9 mouse cellular contexts compared by ENCODE assay signal in the genomic region with DNA sequence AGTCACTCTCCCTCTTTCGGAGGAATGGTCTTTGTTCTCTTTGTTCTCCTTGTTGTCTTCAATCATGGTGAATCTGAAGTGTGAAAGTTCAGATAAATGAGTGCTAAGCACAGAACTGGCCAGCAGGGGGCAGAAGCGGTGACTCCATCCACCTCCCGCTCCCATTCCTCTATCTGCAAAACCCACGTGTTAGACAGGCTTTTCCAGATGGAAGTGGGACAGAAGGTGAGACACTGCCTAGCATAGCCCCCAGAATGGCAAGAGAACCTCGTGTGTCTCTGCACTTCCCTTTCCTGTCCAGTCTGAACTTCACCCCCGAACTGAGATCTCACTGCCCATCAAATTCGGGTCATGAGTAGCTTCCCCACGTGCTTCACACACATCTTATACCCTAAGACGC. TPM values are rescaled to one million over a fixed set of nuclear protein-coding genes. Genes with fewer than 3 reads are reported as not detected.
A peak's percentile ranks its signal among the peaks of the same experiment; 100 is the strongest.
DNase-seq lines count a peak whose midpoint lies in the region; ATAC-seq and TF ChIP-seq lines count a peak whose summit lies in the region.
"Had no signal": no experiment of that assay in that cellular context is flagged by ENCODE, and none has a peak within 500 bp of the region (broad histone marks: within the 10 kb centered on the region; RNA-seq: fewer than 3 reads in every experiment).

No protein-coding gene starts in this region.

- TF ChIP-seq POLR2A in embryonic fibroblast, embryonic 13.5 days (IDR thresholded peaks at IDR 0.05; ENCODE audit: low read depth, low read length) = no peak
- no peak for TF ChIP-seq POLR2A in olfactory bulb, adult 2 months (IDR thresholded peaks at IDR 0.05; ENCODE audit: insufficient read depth, low read depth, low read length)

- H3K9me3 ChIP-seq in forebrain, postnatal 0 days (ENCODE audit: low read length) = no peaks in the 10 kb centered on the region
- H3K9me3 ChIP-seq in forebrain, embryonic 15.5 days = no peaks in the 10 kb centered on the region
- H3K9me3 ChIP-seq in midbrain, embryonic 10.5 days (replicated peaks) = no peaks in the 10 kb centered on the region
- H3K9me3 ChIP-seq in midbrain, embryonic 13.5 days = no peaks in the 10 kb centered on the region
- no peaks in the 10 kb centered on the region for H3K9me3 ChIP-seq in heart, embryonic 11.5 days (replicated peaks; ENCODE audit: control insufficient read depth, low read length)

- no peaks in the 10 kb centered on the region; the same call in none of the 2 replicates for H3K4me1 ChIP-seq in forebrain, postnatal 0 days (ENCODE audit: insufficient read depth)
- H3K4me1 ChIP-seq in forebrain, embryonic 15.5 days = peaks cover 5% of the 10 kb centered on the region; the same call in 1 of the 2 replicates
- H3K4me1 ChIP-seq in midbrain, embryonic 10.5 days = peaks cover 40% of the 10 kb centered on the region
- H3K4me1 ChIP-seq in midbrain, embryonic 13.5 days (replicated peaks) = peaks cover 13% of the 10 kb centered on the region
- H3K4me1 ChIP-seq in embryonic fibroblast, embryonic 13.5 days (ENCODE audit: control insufficient read depth, insufficient read depth, low read length) = no peaks in the 10 kb centered on the region
- peaks cover 3% of the 10 kb centered on the region for H3K4me1 ChIP-seq in olfactory bulb, adult 2 months (ENCODE audit: control insufficient read depth, insufficient read depth, low read length)
- H3K4me1 ChIP-seq in heart, embryonic 11.5 days (ENCODE audit: control insufficient read depth, insufficient read depth, low read length) = peaks cover 2% of the 10 kb centered on the region; the same call in 1 of the 2 replicates

- peak; percentile 39 for DNase-seq in forebrain, postnatal 0 days
- peak; percentile 59 for DNase-seq in midbrain, embryonic 10.5 days (ENCODE audit: low spot score)
- DNase-seq in adrenal gland, adult 2 months = peak; percentile 10

- H3K9ac ChIP-seq in forebrain, postnatal 0 days = no peak overlapping the region
- no peak overlapping the region for H3K9ac ChIP-seq in forebrain, embryonic 15.5 days (replicated peaks)
- H3K9ac ChIP-seq in midbrain, embryonic 13.5 days (replicated peaks) = no peak overlapping the region
- no peak overlapping the region for H3K9ac ChIP-seq in heart, embryonic 11.5 days (ENCODE audit: low read depth, low read length)

- TF ChIP-seq CTCF in forebrain, postnatal 0 days (IDR thresholded peaks at IDR 0.05; ENCODE audit: low read depth) = peak; percentile 70
- TF ChIP-seq CTCF in embryonic fibroblast, embryonic 13.5 days (IDR thresholded peaks at IDR 0.05; ENCODE audit: borderline replicate concordance, insufficient read depth, low read length) = peak; percentile 54; the same call in 1 of the 2 replicates
- TF ChIP-seq CTCF in olfactory bulb, adult 2 months (IDR thresholded peaks at IDR 0.05; ENCODE audit: insufficient read depth, low read depth, low read length) = peak; percentile 42; the same call in 1 of the 2 replicates

- ATAC-seq in forebrain, postnatal 0 days = no peak
- ATAC-seq in forebrain, embryonic 15.5 days (replicated peaks) = no peak
- no peak for ATAC-seq in midbrain, embryonic 13.5 days
- no peak for ATAC-seq in heart, embryonic 11.5 days (replicated peaks; ENCODE audit: insufficient number of reproducible peaks, low FRiP score, low TSS enrichment)

- no peaks in the 10 kb centered on the region for H3K27me3 ChIP-seq in forebrain, postnatal 0 days (ENCODE audit: insufficient read depth, low read length)
- H3K27me3 ChIP-seq in forebrain, embryonic 15.5 days = peaks cover 5% of the 10 kb centered on the region; the same call in 1 of the 2 replicates
- H3K27me3 ChIP-seq in midbrain, embryonic 10.5 days (ENCODE audit: low read depth, poor library complexity, severe bottlenecking) = peaks cover 63% of the 10 kb centered on the region
- peaks cover 35% of the 10 kb centered on the region for H3K27me3 ChIP-seq in midbrain, embryonic 13.5 days
- peaks cover 32% of the 10 kb centered on the region for H3K27me3 ChIP-seq in heart, embryonic 11.5 days (ENCODE audit: control insufficient read depth, insufficient read depth, low read length)

- WGBS in forebrain, postnatal 0 days = 36% methylated on average over 9 of the region's 9 CpGs
- 38% methylated on average over 9 of the region's 9 CpGs for WGBS in forebrain, embryonic 15.5 days
- 42% methylated on average over 9 of the region's 9 CpGs for WGBS in midbrain, embryonic 10.5 days
- 41% methylated on average over 9 of the region's 9 CpGs for WGBS in midbrain, embryonic 13.5 days
- WGBS in olfactory bulb, adult 2 months = 44% methylated on average over 9 of the region's 9 CpGs
- 34% methylated on average over 9 of the region's 9 CpGs for WGBS in heart, embryonic 11.5 days (ENCODE audit: insufficient replicate concordance)

- no peak overlapping the region for H3K27ac ChIP-seq in forebrain, postnatal 0 days (ENCODE audit: low read depth, low read length)
- no peak overlapping the region for H3K27ac ChIP-seq in forebrain, embryonic 15.5 days (replicated peaks)
- H3K27ac ChIP-seq in midbrain, embryonic 10.5 days (replicated peaks) = no peak overlapping the region
- no peak overlapping the region for H3K27ac ChIP-seq in midbrain, embryonic 13.5 days
- no peak overlapping the region for H3K27ac ChIP-seq in embryonic fibroblast, embryonic 13.5 days (ENCODE audit: insufficient read depth, low read length)
- no peak overlapping the region for H3K27ac ChIP-seq in olfactory bulb, adult 2 months (ENCODE audit: insufficient read depth, low read depth, low read length)
- H3K27ac ChIP-seq in heart, embryonic 11.5 days (ENCODE audit: low read depth, low read length) = no peak overlapping the region

- H3K36me3 ChIP-seq in forebrain, postnatal 0 days (ENCODE audit: insufficient read depth) = no peaks in the 10 kb centered on the region
- no peaks in the 10 kb centered on the region for H3K36me3 ChIP-seq in forebrain, embryonic 15.5 days
- no peaks in the 10 kb centered on the region for H3K36me3 ChIP-seq in midbrain, embryonic 10.5 days
- H3K36me3 ChIP-seq in midbrain, embryonic 13.5 days = no peaks in the 10 kb centered on the region
- H3K36me3 ChIP-seq in heart, embryonic 11.5 days (ENCODE audit: control insufficient read depth, insufficient read depth, low read length) = no peaks in the 10 kb centered on the region

- H3K4me3 ChIP-seq in forebrain, postnatal 0 days (ENCODE audit: low read depth, low read length) = no peak overlapping the region
- H3K4me3 ChIP-seq in forebrain, embryonic 15.5 days = no peak overlapping the region
- no peak overlapping the region for H3K4me3 ChIP-seq in midbrain, embryonic 10.5 days
- H3K4me3 ChIP-seq in midbrain, embryonic 13.5 days (replicated peaks) = no peak overlapping the region
- no peak overlapping the region for H3K4me3 ChIP-seq in embryonic fibroblast, embryonic 13.5 days (ENCODE audit: insufficient read depth, low read length)
- no peak overlapping the region for H3K4me3 ChIP-seq in olfactory bulb, adult 2 months (ENCODE audit: insufficient read depth, low read depth, low read length)
- no peak overlapping the region for H3K4me3 ChIP-seq in heart, embryonic 11.5 days (ENCODE audit: low read depth, low read length)

- H3K4me2 ChIP-seq in forebrain, postnatal 0 days (ENCODE audit: low read depth) = no peak overlapping the region
- no peak overlapping the region for H3K4me2 ChIP-seq in forebrain, embryonic 15.5 days (replicated peaks)
- no peak overlapping the region for H3K4me2 ChIP-seq in midbrain, embryonic 13.5 days (replicated peaks)
- H3K4me2 ChIP-seq in heart, embryonic 11.5 days = no peak overlapping the region

RNA-seq across cellular contexts. Expression of gene Tph1, which starts 7.1 kb away (rescaled TPM):
- total RNA-seq in forebrain, postnatal 0 days (2014; rRNA removed) = 1.3 and 3.6 TPM in 2 replicates
- 0.99 and 1.9 TPM in 2 replicates for polyA plus RNA-seq in forebrain, postnatal 0 days (2015; fragmentation: Nextera tagmentation; extraction: Ambion mirVana)
- 0.46 and 2.9 TPM in 2 replicates for polyA plus RNA-seq in forebrain, embryonic 15.5 days (2015; fragmentation: Nextera tagmentation; extraction: Ambion mirVana)
- 0.51 and 0.79 TPM in 2 replicates for polyA plus RNA-seq in midbrain, embryonic 10.5 days (2016; fragmentation: Nextera tagmentation; extraction: Ambion mirVana)
- 0.12 and 0.41 TPM in 2 replicates for polyA plus RNA-seq in midbrain, embryonic 13.5 days (2015; fragmentation: Nextera tagmentation; extraction: Ambion mirVana)
- not detected for total RNA-seq in adrenal gland, adult 2 months (2021)
- not detected in 2 replicates for polyA plus RNA-seq in adrenal gland, adult 2 months (2012; rRNA removed)
- 0.63 TPM in 1 of 2 replicates, not detected in the other for polyA plus RNA-seq in embryonic fibroblast, embryonic 13.5 days (2011; ENCODE audit: insufficient read length, low read depth, missing spikeins)
- not detected in 2 replicates for polyA plus RNA-seq in olfactory bulb, adult 2 months (2012; ENCODE audit: insufficient read depth, insufficient read length, low replicate concordance, missing spikeins)
- polyA plus RNA-seq in heart, embryonic 11.5 days (2014; fragmentation: Nextera tagmentation; extraction: Ambion mirVana) = not detected in 2 replicates

RNA-seq across cellular contexts. Expression of gene Sergef, which starts 25.6 kb away (rescaled TPM):
- 50.7 and 54.5 TPM in 2 replicates for total RNA-seq in forebrain, postnatal 0 days (2014; rRNA removed)
- 40.4 and 46.9 TPM in 2 replicates for polyA plus RNA-seq in forebrain, postnatal 0 days (2015; fragmentation: Nextera tagmentation; extraction: Ambion mirVana)
- 28.4 and 29.4 TPM in 2 replicates for polyA plus RNA-seq in forebrain, embryonic 15.5 days (2015; fragmentation: Nextera tagmentation; extraction: Ambion mirVana)
- 17.6 and 19.6 TPM in 2 replicates for polyA plus RNA-seq in midbrain, embryonic 10.5 days (2016; fragmentation: Nextera tagmentation; extraction: Ambion mirVana)
- polyA plus RNA-seq in midbrain, embryonic 13.5 days (2015; fragmentation: Nextera tagmentation; extraction: Ambion mirVana) = 28.9 and 30.0 TPM in 2 replicates
- total RNA-seq in adrenal gland, adult 2 months (2021) = 10 to 100 TPM; 18.4 to 28.4 TPM
- polyA plus RNA-seq in adrenal gland, adult 2 months (2012; rRNA removed) = 17.4 and 19.2 TPM in 2 replicates
- 6.3 and 7.1 TPM in 2 replicates for polyA plus RNA-seq in embryonic fibroblast, embryonic 13.5 days (2011; ENCODE audit: insufficient read length, low read depth, missing spikeins)
- not detected in 2 replicates for polyA plus RNA-seq in olfactory bulb, adult 2 months (2012; ENCODE audit: insufficient read depth, insufficient read length, low replicate concordance, missing spikeins)
- 10.7 and 11.6 TPM in 2 replicates for polyA plus RNA-seq in heart, embryonic 11.5 days (2014; fragmentation: Nextera tagmentation; extraction: Ambion mirVana)

RNA-seq across cellular contexts. Expression of gene Saal1, which starts 45.2 kb away (rescaled TPM):
- total RNA-seq in forebrain, postnatal 0 days (2014; rRNA removed) = 14.3 and 16.2 TPM in 2 replicates
- polyA plus RNA-seq in forebrain, postnatal 0 days (2015; fragmentation: Nextera tagmentation; extraction: Ambion mirVana) = 13.3 and 14.4 TPM in 2 replicates
- polyA plus RNA-seq in forebrain, embryonic 15.5 days (2015; fragmentation: Nextera tagmentation; extraction: Ambion mirVana) = 19.6 and 22.8 TPM in 2 replicates
- 41.7 and 46.6 TPM in 2 replicates for polyA plus RNA-seq in midbrain, embryonic 10.5 days (2016; fragmentation: Nextera tagmentation; extraction: Ambion mirVana)
- polyA plus RNA-seq in midbrain, embryonic 13.5 days (2015; fragmentation: Nextera tagmentation; extraction: Ambion mirVana) = 19.0 and 19.6 TPM in 2 replicates
- 1 to 10 TPM; 5.7 to 8.4 TPM for total RNA-seq in adrenal gland, adult 2 months (2021)
- 3.3 and 4.0 TPM in 2 replicates for polyA plus RNA-seq in adrenal gland, adult 2 months (2012; rRNA removed)
- 13.8 and 15.4 TPM in 2 replicates for polyA plus RNA-seq in embryonic fibroblast, embryonic 13.5 days (2011; ENCODE audit: insufficient read length, low read depth, missing spikeins)
- polyA plus RNA-seq in olfactory bulb, adult 2 months (2012; ENCODE audit: insufficient read depth, insufficient read length, low replicate concordance, missing spikeins) = not detected in 2 replicates
- 17.8 and 18.9 TPM in 2 replicates for polyA plus RNA-seq in heart, embryonic 11.5 days (2014; fragmentation: Nextera tagmentation; extraction: Ambion mirVana)

RNA-seq across cellular contexts. Expression of gene Saa3, which starts 50.3 kb away (rescaled TPM):
- not detected in 2 replicates for total RNA-seq in forebrain, postnatal 0 days (2014; rRNA removed)
- polyA plus RNA-seq in forebrain, postnatal 0 days (2015; fragmentation: Nextera tagmentation; extraction: Ambion mirVana) = 0.35 TPM in 1 of 2 replicates, not detected in the other
- not detected in 2 replicates for polyA plus RNA-seq in forebrain, embryonic 15.5 days (2015; fragmentation: Nextera tagmentation; extraction: Ambion mirVana)
- polyA plus RNA-seq in midbrain, embryonic 10.5 days (2016; fragmentation: Nextera tagmentation; extraction: Ambion mirVana) = not detected in 2 replicates
- 0.17 TPM in 1 of 2 replicates, not detected in the other for polyA plus RNA-seq in midbrain, embryonic 13.5 days (2015; fragmentation: Nextera tagmentation; extraction: Ambion mirVana)
- total RNA-seq in adrenal gland, adult 2 months (2021) = 1 to 10 TPM; 1.0 to 8.9 TPM
- 0.33 TPM in 1 of 2 replicates, not detected in the other for polyA plus RNA-seq in adrenal gland, adult 2 months (2012; rRNA removed)
- 2.6 TPM in 1 of 2 replicates, not detected in the other for polyA plus RNA-seq in embryonic fibroblast, embryonic 13.5 days (2011; ENCODE audit: insufficient read length, low read depth, missing spikeins)
- not detected in 2 replicates for polyA plus RNA-seq in olfactory bulb, adult 2 months (2012; ENCODE audit: insufficient read depth, insufficient read length, low replicate concordance, missing spikeins)
- polyA plus RNA-seq in heart, embryonic 11.5 days (2014; fragmentation: Nextera tagmentation; extraction: Ambion mirVana) = not detected in 2 replicates
- total RNA-seq: layer of hippocampus, postnatal 25 days had no signal
